In the genomic region with DNA sequence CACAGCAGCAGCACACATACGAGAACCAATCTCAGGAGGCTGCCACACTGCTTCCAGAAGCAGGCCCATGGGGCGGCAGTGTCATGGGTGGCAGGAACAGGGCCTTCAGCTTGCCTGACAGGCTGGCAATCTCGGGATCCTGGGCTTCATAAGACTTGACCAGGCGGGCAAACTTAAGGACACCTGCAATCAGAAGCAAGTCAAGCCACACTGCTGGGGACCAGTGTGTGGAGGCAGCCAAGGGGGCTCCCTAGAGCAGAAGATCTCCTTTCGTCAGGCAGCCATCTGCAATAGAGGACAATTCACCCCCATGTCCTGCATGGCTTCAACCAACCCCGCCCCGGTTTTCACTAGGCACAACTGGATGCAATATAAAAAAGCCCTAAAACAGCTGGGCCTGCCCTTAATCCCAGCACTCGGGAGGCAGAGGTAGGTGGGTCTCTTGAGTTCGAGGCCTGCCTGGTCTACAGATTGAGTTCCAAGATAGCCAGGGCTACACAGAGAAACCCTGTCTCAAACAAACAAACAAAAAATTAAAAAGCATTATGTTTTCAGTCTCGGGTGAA, we compare ENCODE assay signal across 9 mouse cellular contexts. TPM values are rescaled to one million over a fixed set of nuclear protein-coding genes. Genes with fewer than 3 reads are reported as not detected.
A peak's percentile ranks its signal among the peaks of the same experiment; 100 is the strongest.
DNase-seq lines count a peak whose midpoint lies in the region; ATAC-seq lines count a peak whose summit lies in the region.
"Had no signal": no experiment of that assay in that cellular context is flagged by ENCODE, and none has a peak within 500 bp of the region (broad histone marks: within the 10 kb centered on the region; RNA-seq: fewer than 3 reads in every experiment).

No protein-coding gene starts in this region.

- H3K27me3 ChIP-seq in lung, embryonic 15.5 days = no peaks in the 10 kb centered on the region
- H3K27me3 ChIP-seq in limb, embryonic 12.5 days = no peaks in the 10 kb centered on the region
- no peaks in the 10 kb centered on the region for H3K27me3 ChIP-seq in neural tube, embryonic 15.5 days (replicated peaks)

- 81% methylated on average over 10 of the region's 10 CpGs for WGBS in lung, embryonic 15.5 days
- WGBS in limb, embryonic 12.5 days = 83% methylated on average over 10 of the region's 10 CpGs
- WGBS in neural tube, embryonic 15.5 days = 81% methylated on average over 10 of the region's 10 CpGs

- no peaks in the 10 kb centered on the region for H3K9me3 ChIP-seq in lung, embryonic 15.5 days
- H3K9me3 ChIP-seq in limb, embryonic 12.5 days = no peaks in the 10 kb centered on the region
- no peaks in the 10 kb centered on the region for H3K9me3 ChIP-seq in neural tube, embryonic 15.5 days (replicated peaks)

- peaks cover 18% of the 10 kb centered on the region for H3K36me3 ChIP-seq in lung, embryonic 15.5 days
- peaks cover 28% of the 10 kb centered on the region for H3K36me3 ChIP-seq in limb, embryonic 12.5 days
- peaks cover 19% of the 10 kb centered on the region for H3K36me3 ChIP-seq in neural tube, embryonic 15.5 days

- no peak overlapping the region for H3K4me3 ChIP-seq in lung, embryonic 15.5 days
- H3K4me3 ChIP-seq in limb, embryonic 12.5 days (replicated peaks) = 0 out of 2 replicates have a peak overlapping the region, but pooled peaks have one; percentile 57
- H3K4me3 ChIP-seq in neural tube, embryonic 15.5 days (replicated peaks) = no peak overlapping the region

- peak overlapping the region; percentile 99 for H3K27ac ChIP-seq in lung, embryonic 15.5 days
- H3K27ac ChIP-seq in limb, embryonic 12.5 days = peak overlapping the region; percentile 100
- H3K27ac ChIP-seq in neural tube, embryonic 15.5 days (replicated peaks) = peak overlapping the region; percentile 99; the same call in 1 of the 2 replicates

- peak; percentile 47 for DNase-seq in cerebellum, adult 9-10 months
- DNase-seq in cerebellum, postnatal 25 days = no peak
- DNase-seq in lung, postnatal 14 days = no peak
- DNase-seq in adrenal gland, adult 8-10 months = no peak
- no peak for DNase-seq in urinary bladder, adult 18-20 months (ENCODE audit: low spot score in 2 of 2)
- DNase-seq: adrenal gland, postnatal 25 days had no signal

- no peak for ATAC-seq in lung, embryonic 15.5 days (ENCODE audit: borderline replicate concordance, extremely low read depth, low FRiP score, low TSS enrichment)
- no peak for ATAC-seq in limb, embryonic 12.5 days (ENCODE audit: insufficient number of reproducible peaks, insufficient read depth, low FRiP score, low TSS enrichment, low read depth)
- ATAC-seq in neural tube, embryonic 15.5 days (ENCODE audit: low FRiP score) = no peak

- peak overlapping the region; percentile 84; the same call in 1 of the 2 replicates for H3K4me2 ChIP-seq in lung, embryonic 15.5 days
- H3K4me2 ChIP-seq in limb, embryonic 12.5 days = peak overlapping the region; percentile 73; the same call in 1 of the 2 replicates
- H3K4me2 ChIP-seq in neural tube, embryonic 15.5 days = peak overlapping the region; percentile 84

- peak overlapping the region; percentile 16; the same call in 1 of the 2 replicates for H3K9ac ChIP-seq in lung, embryonic 15.5 days
- H3K9ac ChIP-seq in limb, embryonic 12.5 days (replicated peaks) = no peak overlapping the region
- peak overlapping the region; percentile 95 for H3K9ac ChIP-seq in neural tube, embryonic 15.5 days (replicated peaks)

- peaks cover 31% of the 10 kb centered on the region for H3K4me1 ChIP-seq in lung, embryonic 15.5 days
- peaks cover 25% of the 10 kb centered on the region for H3K4me1 ChIP-seq in limb, embryonic 12.5 days (replicated peaks)
- H3K4me1 ChIP-seq in neural tube, embryonic 15.5 days = peaks cover 33% of the 10 kb centered on the region

RNA-seq across cellular contexts. Expression of gene Ptpn6, which starts 0.8 kb away (rescaled TPM):
- 17.3 and 24.3 TPM in 2 replicates for polyA plus RNA-seq in lung, embryonic 15.5 days (2015; fragmentation: Nextera tagmentation; extraction: Ambion mirVana)
- polyA plus RNA-seq in limb, embryonic 12.5 days (2016; fragmentation: Nextera tagmentation; extraction: Ambion mirVana) = 6.0 and 6.4 TPM in 2 replicates
- 4.8 and 24.7 TPM in 2 replicates for polyA plus RNA-seq in neural tube, embryonic 15.5 days (2015; fragmentation: Nextera tagmentation; extraction: Ambion mirVana)
- 10 to 100 TPM; 14.1 to 21.6 (median 15.0) TPM for total RNA-seq in adrenal gland, adult 8-10 months (2022)

RNA-seq across cellular contexts. Expression of gene Grcc10, which starts 1.9 kb away (rescaled TPM):
- polyA plus RNA-seq in lung, embryonic 15.5 days (2015; fragmentation: Nextera tagmentation; extraction: Ambion mirVana) = 406 and 416 TPM in 2 replicates
- polyA plus RNA-seq in limb, embryonic 12.5 days (2016; fragmentation: Nextera tagmentation; extraction: Ambion mirVana) = 479 and 511 TPM in 2 replicates
- 572 and 623 TPM in 2 replicates for polyA plus RNA-seq in neural tube, embryonic 15.5 days (2015; fragmentation: Nextera tagmentation; extraction: Ambion mirVana)
- total RNA-seq in adrenal gland, adult 8-10 months (2022) = 100 to 1,000 TPM; 348 to 417 (median 368) TPM

RNA-seq across cellular contexts. Expression of gene Gm45234, which starts 16.5 kb away (rescaled TPM):
- not detected in 2 replicates for polyA plus RNA-seq in lung, embryonic 15.5 days (2015; fragmentation: Nextera tagmentation; extraction: Ambion mirVana)
- polyA plus RNA-seq in limb, embryonic 12.5 days (2016; fragmentation: Nextera tagmentation; extraction: Ambion mirVana) = not detected in 2 replicates
- polyA plus RNA-seq in neural tube, embryonic 15.5 days (2015; fragmentation: Nextera tagmentation; extraction: Ambion mirVana) = 0.17 TPM in 1 of 2 replicates, not detected in the other
- not detected for total RNA-seq in adrenal gland, adult 8-10 months (2022)
- total RNA-seq: adrenal gland, postnatal 25 days had no signal

RNA-seq across cellular contexts. Expression of gene Atn1, which starts 17.0 kb away (rescaled TPM):
- 15.6 and 16.1 TPM in 2 replicates for polyA plus RNA-seq in lung, embryonic 15.5 days (2015; fragmentation: Nextera tagmentation; extraction: Ambion mirVana)
- polyA plus RNA-seq in limb, embryonic 12.5 days (2016; fragmentation: Nextera tagmentation; extraction: Ambion mirVana) = 17.1 and 17.4 TPM in 2 replicates
- 23.1 and 24.0 TPM in 2 replicates for polyA plus RNA-seq in neural tube, embryonic 15.5 days (2015; fragmentation: Nextera tagmentation; extraction: Ambion mirVana)
- total RNA-seq in adrenal gland, adult 8-10 months (2022) = 100 to 1,000 TPM in 2 of 4 experiments, 10 to 100 TPM in 2; 68.7 to 111 (median 97.1) TPM

RNA-seq across cellular contexts. Expression of gene Phb2, which starts 27.2 kb away (rescaled TPM):
- 327 and 340 TPM in 2 replicates for polyA plus RNA-seq in lung, embryonic 15.5 days (2015; fragmentation: Nextera tagmentation; extraction: Ambion mirVana)
- 358 and 367 TPM in 2 replicates for polyA plus RNA-seq in limb, embryonic 12.5 days (2016; fragmentation: Nextera tagmentation; extraction: Ambion mirVana)
- polyA plus RNA-seq in neural tube, embryonic 15.5 days (2015; fragmentation: Nextera tagmentation; extraction: Ambion mirVana) = 267 and 291 TPM in 2 replicates
- 100 to 1,000 TPM; 255 to 303 (median 272) TPM for total RNA-seq in adrenal gland, adult 8-10 months (2022)
